Mouse (Mus musculus) lung, postnatal 0 days (tissue): ENCODE data around the gene Dgcr8. TPM values are rescaled to one million over a fixed set of nuclear protein-coding genes. Genes with fewer than 3 reads are reported as not detected.

Experiments
- ATAC-seq: fragments of 200-750 bp; cut with Nextera tagmentation; 2 replicates; pipeline ENCODE4 v1.8.0; 2017; ENCODE audit warnings: moderate library complexity
- DNase-seq: peaks from one replicate; pipeline ENCODE4 v3.0.0-alpha.2; 2016; ENCODE audit warnings: low spot score
- H3K27ac ChIP-seq: fragments of 300-500 bp; sonication (generic); 2 replicates; pipeline ENCODE4 v1.5.1; 2014; ENCODE audit warnings: antibody characterized with exemption, mild to moderate bottlenecking, low read length, mixed read lengths
- H3K27me3 ChIP-seq: fragments of 300-500 bp; sonication (generic); replicated peaks from 2 replicates; pipeline ENCODE4 v1.6.1; 2014; ENCODE audit warnings: low read length, mixed read lengths; ENCODE audit not compliant: insufficient read depth
- H3K36me3 ChIP-seq: fragments of 300-500 bp; sonication (generic); 2 replicates; pipeline ENCODE4 v1.6.1; 2014; ENCODE audit warnings: low read length, mixed read lengths; ENCODE audit not compliant: insufficient read depth
- H3K4me1 ChIP-seq: fragments of 300-500 bp; sonication (generic); 2 replicates; pipeline ENCODE4 v1.6.1; 2014; ENCODE audit warnings: antibody characterized with exemption, low read depth, low read length, mixed read lengths; ENCODE audit not compliant: insufficient read depth
- H3K4me2 ChIP-seq: fragments of 300-500 bp; sonication (generic); replicated peaks from 2 replicates; pipeline ENCODE4 v1.6.1; 2014; ENCODE audit warnings: low read depth, mild to moderate bottlenecking, low read length, moderate library complexity, mixed read lengths
- H3K4me3 ChIP-seq: fragments of 300-500 bp; sonication (generic); 2 replicates; pipeline ENCODE4 v1.5.1; 2014; ENCODE audit warnings: low read depth, low read length
- H3K9ac ChIP-seq: fragments of 300-500 bp; sonication (generic); replicated peaks from 2 replicates; pipeline ENCODE4 v1.6.1; 2014; ENCODE audit warnings: low read depth, mild to moderate bottlenecking
- H3K9me3 ChIP-seq: fragments of 300-500 bp; sonication (generic); 2 replicates; pipeline ENCODE4 v1.6.1; 2016; ENCODE audit warnings: low read length, mixed read lengths
- CTCF ChIP-seq: IDR thresholded peaks from 2 replicates; pipeline ENCODE4 v1.5.1; 2016; ENCODE audit warnings: antibody characterized with exemption, mild to moderate bottlenecking
- EP300 ChIP-seq: IDR thresholded peaks from 2 replicates; pipeline ENCODE4 v1.6.1; 2016; ENCODE audit warnings: antibody characterized with exemption, mild to moderate bottlenecking, control low read depth
- WGBS: fragments of 180-500 bp; shearing (Covaris S2); extraction: QIAGEN DNeasy Blood & Tissue Kit; methylation state at CpG from one replicate; pipeline ENCODE4 v1.1.7; 2014; 5-methylcytosine and 5-hydroxymethylcytosine counted together
- polyA plus RNA-seq: library from polyadenylated mRNA; unstranded; fragments of >200 nt; fragmentation: Nextera tagmentation; extraction: Ambion mirVana; gene quantifications from 2 replicates; pipeline ENCODE4 v1.2.1, GENCODE M21; 2015

Dgcr8 gene
- polyA plus RNA-seq, 1 experiment from 2014 or later, result 13.3 TPM

- Histone ChIP-seq H3K4me2 (no peak overlapping the region), H3K9ac (no peak overlapping the region), H3K4me1 (0 out of 2 replicates have a peak, but pooled peaks cover 6% of the 10 kb centered on the region), H3K4me3 (no peak overlapping the region), H3K36me3 (peaks cover 12% of the 10 kb centered on the region; the same call in 1 of the 2 replicates), H3K27ac (no peak overlapping the region), H3K27me3 (no peaks in the 10 kb centered on the region), H3K9me3 (no peaks in the 10 kb centered on the region)
- DNase-seq, result no peak
- 92% methylated on average over 20 of the region's 20 CpGs for WGBS
- no peak for ATAC-seq
- no peak for TF ChIP-seq EP300
- no peak for TF ChIP-seq CTCF
These were observed 61.1 kb downstream of the Dgcr8 start for GRCm38 (mm10) chr16:18227897-18228422.

- Histone ChIP-seq H3K27ac (no peak overlapping the region), H3K4me3 (no peak overlapping the region), H3K4me1 (0 out of 2 replicates have a peak, but pooled peaks cover 6% of the 10 kb centered on the region), H3K27me3 (no peaks in the 10 kb centered on the region), H3K36me3 (peaks cover 15% of the 10 kb centered on the region; the same call in 1 of the 2 replicates), H3K9me3 (no peaks in the 10 kb centered on the region), H3K4me2 (no peak overlapping the region), H3K9ac (no peak overlapping the region)
- ATAC-seq (no peak), DNase-seq (no peak)
- 91% methylated on average over 12 of the region's 13 CpGs for WGBS
- no peak for TF ChIP-seq CTCF
- no peak for TF ChIP-seq EP300
These were observed 61.9 kb downstream of the Dgcr8 start for GRCm38 (mm10) chr16:18227187-18227586.

GRCm38 (mm10) chr16:18222188-18222587 is 66.9 kb downstream of the Dgcr8 start:
- Histone ChIP-seq H3K36me3 (peaks cover 15% of the 10 kb centered on the region; the same call in 1 of the 2 replicates), H3K4me2 (no peak overlapping the region), H3K9ac (no peak overlapping the region), H3K4me1 (no peaks in the 10 kb centered on the region), H3K27ac (no peak overlapping the region), H3K9me3 (no peaks in the 10 kb centered on the region), H3K27me3 (no peaks in the 10 kb centered on the region), H3K4me3 (no peak overlapping the region)
- no peak for TF ChIP-seq EP300
- TF ChIP-seq CTCF, result no peak
- DNase-seq, result no peak
- no peak for ATAC-seq
- WGBS, result 75% methylated on average over 11 of the region's 11 CpGs

GRCm38 (mm10) chr16:18221543-18221898 is 67.5 kb downstream of the Dgcr8 start:
- H3K9me3 ChIP-seq, result no peaks in the 10 kb centered on the region
- ATAC-seq (no peak), DNase-seq (no peak)
- no peak overlapping the region for H3K27ac ChIP-seq
- 86% methylated on average over 10 of the region's 11 CpGs for WGBS
- no peaks in the 10 kb centered on the region for H3K4me1 ChIP-seq
- no peaks in the 10 kb centered on the region for H3K27me3 ChIP-seq
- peaks cover 15% of the 10 kb centered on the region; the same call in 1 of the 2 replicates for H3K36me3 ChIP-seq
- TF ChIP-seq EP300 (no peak), CTCF (peak; percentile 30)
- no peak overlapping the region for H3K4me2 ChIP-seq
- no peak overlapping the region for H3K9ac ChIP-seq
- no peak overlapping the region for H3K4me3 ChIP-seq

- no peak for ATAC-seq
- TF ChIP-seq CTCF (no peak), EP300 (no peak)
- 83% methylated on average over 6 of the region's 6 CpGs for WGBS
These were observed 68.0 kb downstream of the Dgcr8 start for GRCm38 (mm10) chr16:18220856-18221542.

GRCm38 (mm10) chr16:18220001-18220400 is 69.0 kb downstream of the Dgcr8 start:
- Histone ChIP-seq H3K27ac (no peak overlapping the region), H3K4me3 (no peak overlapping the region), H3K9ac (no peak overlapping the region), H3K36me3 (peaks cover 15% of the 10 kb centered on the region; the same call in 1 of the 2 replicates), H3K27me3 (no peaks in the 10 kb centered on the region), H3K4me1 (no peaks in the 10 kb centered on the region), H3K9me3 (no peaks in the 10 kb centered on the region), H3K4me2 (no peak overlapping the region)
- ATAC-seq (peak; percentile 58), DNase-seq (peak; percentile 50)
- 23% methylated on average over 8 of the region's 8 CpGs for WGBS
- TF ChIP-seq CTCF (no peak), EP300 (no peak)

More at GRCm38 (mm10) chr16:18220856-18221542, 68.0 kb downstream of the Dgcr8 start:
- peaks cover 15% of the 10 kb centered on the region; the same call in 1 of the 2 replicates for H3K36me3 ChIP-seq
- H3K9me3 ChIP-seq, result no peaks in the 10 kb centered on the region
- no peak overlapping the region for H3K27ac ChIP-seq
- H3K9ac ChIP-seq, result no peak overlapping the region
- no peak overlapping the region for H3K4me2 ChIP-seq
- no peak overlapping the region for H3K4me3 ChIP-seq
- no peaks in the 10 kb centered on the region for H3K27me3 ChIP-seq
- H3K4me1 ChIP-seq, result no peaks in the 10 kb centered on the region
- DNase-seq, result no peak
